Mouse (Mus musculus) T-helper 2 cell (primary cell): ENCODE data around the gene 4921517D22Rik.
"Not testable (repeated sequence)": the region's sequence is repeated elsewhere in the genome, so short reads cannot be mapped to it uniquely, and the experiment has no call there.

Experiments used
- in situ Hi-C: fragments of 300-600 bp; cut with MboI, MseI; formaldehyde crosslinking; loops from one replicate; pipeline ENCODE4 v1.15.1; 2025; ENCODE audit warnings: high pct_unique_total_duplicates

The 4921517D22Rik gene

DNA sequence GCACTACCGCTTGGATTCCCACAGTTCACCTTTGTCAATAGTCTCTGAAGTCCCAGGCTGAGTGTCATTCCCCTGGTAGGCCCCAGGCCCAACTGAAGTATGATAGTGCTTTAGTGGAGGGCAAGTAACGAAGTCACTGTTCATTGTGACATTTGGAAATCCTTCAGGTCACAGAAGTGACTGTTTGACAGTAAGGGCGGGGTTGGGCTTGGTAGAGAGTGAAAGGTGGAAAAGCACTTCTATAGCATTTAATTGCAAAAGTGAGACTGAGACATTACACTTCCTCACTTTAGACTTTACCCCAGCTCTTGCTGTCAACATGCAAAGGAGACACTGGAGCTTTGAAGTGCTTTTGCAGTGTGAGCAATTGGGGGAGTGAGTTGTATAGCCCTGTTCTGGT is at the start of gene 4921517D22Rik:
Gene 4921517D22Rik, minus strand, starts transcription at position 101 of the 400 bp plus-strand sequence.
- in situ Hi-C loops: no loop called here

DNA sequence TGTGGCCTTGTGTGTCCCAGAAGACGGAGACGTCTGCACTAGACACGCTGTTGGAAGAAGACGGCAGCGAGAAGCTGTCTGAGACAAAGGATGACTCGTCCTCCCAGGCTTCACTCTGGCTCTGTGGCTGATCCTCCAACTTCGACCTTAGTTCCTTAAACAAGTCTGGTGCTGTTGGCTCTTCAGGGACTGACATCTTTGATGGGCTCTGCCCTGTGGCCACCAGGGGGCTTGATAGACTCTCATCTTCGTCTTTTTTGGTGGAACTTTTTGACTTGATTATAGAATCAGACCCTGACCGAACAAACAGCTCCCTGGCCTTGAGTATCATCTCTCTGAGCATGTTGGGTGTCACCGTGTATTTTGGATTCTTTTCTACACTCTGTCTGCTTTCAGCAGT is 47.8 kb upstream of the 4921517D22Rik start:
- in situ Hi-C loops: loop anchor here (5.0 kb wide), 1 partner anchor 39 kb away; no protein-coding TSS in a partner anchor

DNA sequence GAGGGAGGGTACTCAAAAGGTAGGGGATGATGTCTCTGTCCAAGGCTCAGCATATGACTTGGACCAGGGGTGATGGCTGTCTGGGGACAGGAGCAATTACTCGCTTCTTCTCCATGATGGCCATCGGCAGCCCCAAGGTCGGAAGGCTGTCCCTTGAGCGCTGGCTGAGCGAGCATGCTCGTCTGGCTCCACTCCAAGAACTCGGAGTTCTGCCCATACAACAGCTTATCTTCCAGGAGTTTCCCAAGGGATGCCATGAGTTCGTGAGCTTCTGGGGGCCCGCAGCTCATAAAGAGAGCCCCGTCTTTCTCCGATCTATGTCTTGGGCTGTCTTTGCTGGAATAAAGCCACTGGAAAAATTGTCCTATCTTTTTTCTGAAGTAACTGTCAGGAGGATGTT is 47.2 kb upstream of the 4921517D22Rik start:
- in situ Hi-C loops: loop anchor here (5.0 kb wide), 1 partner anchor 39 kb away; no protein-coding TSS in a partner anchor

DNA sequence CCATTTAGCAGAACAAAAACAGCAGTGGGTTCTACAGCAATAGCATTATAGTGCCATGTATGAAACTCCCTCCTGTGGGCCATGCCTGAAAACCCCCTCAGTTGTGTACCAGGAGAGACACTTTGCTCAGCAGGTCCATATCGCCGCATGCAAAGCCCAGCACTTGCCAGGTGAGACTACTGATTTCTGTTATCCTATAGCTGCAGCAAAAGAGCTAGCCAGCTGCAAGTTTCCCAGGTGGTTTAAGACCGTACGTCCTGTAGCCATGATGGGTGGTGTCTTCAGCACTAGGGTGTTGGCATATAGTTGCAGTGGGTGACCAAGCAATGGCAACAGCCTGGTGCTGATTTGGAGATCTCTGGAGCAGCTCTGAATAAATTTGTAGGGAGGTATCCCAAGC is 45.5 kb upstream of the 4921517D22Rik start:
- in situ Hi-C loops: loop anchor here (10.0 kb wide), 1 partner anchor 315 kb away; no protein-coding TSS in a partner anchor

DNA sequence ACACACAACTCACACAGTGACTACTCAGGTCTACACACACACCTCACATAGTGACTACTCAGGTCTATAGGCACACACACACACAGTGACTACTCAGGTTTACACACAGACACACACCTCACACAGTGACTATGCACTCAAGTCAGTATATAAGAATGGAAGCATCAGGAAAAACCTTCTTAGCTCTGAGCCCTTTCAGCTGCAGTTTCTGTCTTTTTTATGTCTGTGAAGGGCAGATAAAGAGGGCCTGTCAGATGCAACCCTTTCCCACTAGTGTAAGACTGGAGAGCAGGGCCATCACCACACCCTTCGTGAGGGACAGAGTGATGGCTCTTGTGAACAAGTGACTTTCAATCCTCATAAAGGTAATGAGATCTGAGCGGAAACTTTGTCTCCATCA is 44.5 kb upstream of the 4921517D22Rik start:
- in situ Hi-C loops: loop anchor here (10.0 kb wide), 1 partner anchor 314 kb away; no protein-coding TSS in a partner anchor

DNA sequence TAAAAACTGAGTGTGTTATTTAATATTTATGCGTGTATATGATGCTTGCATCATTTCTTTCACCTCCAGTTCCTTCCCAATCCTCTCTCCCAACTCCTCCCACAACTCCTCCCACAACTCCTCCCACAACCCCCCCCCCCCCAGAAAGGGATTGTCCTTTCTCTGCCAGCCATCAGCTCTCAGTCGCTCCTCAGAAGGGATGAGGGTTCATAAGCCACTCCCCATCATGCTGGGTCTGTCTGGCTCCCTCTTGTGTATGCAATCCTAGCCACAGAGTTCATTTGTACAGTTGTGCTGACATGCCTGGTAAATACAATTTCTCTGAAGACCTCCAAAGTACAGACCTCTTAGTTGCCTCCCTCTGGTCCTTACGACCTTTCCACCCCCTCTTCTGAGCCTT is 41.3 kb upstream of the 4921517D22Rik start:
- in situ Hi-C loops: loop anchor here (10.0 kb wide), 1 partner anchor 310 kb away; no protein-coding TSS in a partner anchor

DNA sequence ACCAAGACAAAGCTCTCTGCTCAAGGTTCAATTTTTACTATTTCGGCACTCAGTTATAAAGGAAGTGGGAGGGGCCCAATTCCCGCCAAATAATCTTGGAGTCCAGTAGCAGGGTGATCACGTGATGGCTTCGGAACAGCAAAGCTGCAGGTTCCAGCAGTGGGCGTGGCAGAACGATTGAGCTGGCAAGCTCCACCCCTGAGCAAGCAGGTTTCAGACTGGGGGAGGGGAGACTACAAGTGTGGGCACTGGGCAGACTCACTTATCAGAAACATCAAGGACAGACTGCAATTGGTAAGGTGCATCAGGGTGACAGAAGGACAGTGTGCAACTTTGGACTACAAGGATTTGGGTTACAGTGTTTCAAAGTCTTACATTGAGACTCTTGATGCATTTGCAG is 40.4 kb upstream of the 4921517D22Rik start:
- in situ Hi-C loops: loop anchor here (10.0 kb wide), 1 partner anchor 310 kb away; no protein-coding TSS in a partner anchor

DNA sequence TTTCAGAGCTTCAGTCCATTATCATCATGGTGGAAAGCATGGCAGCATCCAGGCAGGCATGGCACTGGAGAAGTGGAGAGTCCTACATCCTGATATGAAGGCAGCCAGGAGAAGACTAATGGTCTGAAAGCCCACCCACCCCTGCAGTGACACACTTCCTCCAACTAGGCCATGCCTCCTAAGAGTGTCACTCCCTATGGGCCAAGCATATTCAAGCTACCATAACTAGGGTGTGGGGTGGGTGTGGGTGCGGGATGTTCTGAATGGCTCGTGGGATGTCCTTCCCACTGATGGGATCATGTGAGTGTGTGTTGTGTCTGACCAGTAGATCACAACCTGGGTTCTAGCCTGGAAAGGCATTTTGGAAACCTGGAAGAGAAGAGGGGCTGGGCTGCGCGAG is 40.0 kb upstream of the 4921517D22Rik start:
- in situ Hi-C loops: loop anchor here (10.0 kb wide), 1 partner anchor 309 kb away; no protein-coding TSS in a partner anchor

DNA sequence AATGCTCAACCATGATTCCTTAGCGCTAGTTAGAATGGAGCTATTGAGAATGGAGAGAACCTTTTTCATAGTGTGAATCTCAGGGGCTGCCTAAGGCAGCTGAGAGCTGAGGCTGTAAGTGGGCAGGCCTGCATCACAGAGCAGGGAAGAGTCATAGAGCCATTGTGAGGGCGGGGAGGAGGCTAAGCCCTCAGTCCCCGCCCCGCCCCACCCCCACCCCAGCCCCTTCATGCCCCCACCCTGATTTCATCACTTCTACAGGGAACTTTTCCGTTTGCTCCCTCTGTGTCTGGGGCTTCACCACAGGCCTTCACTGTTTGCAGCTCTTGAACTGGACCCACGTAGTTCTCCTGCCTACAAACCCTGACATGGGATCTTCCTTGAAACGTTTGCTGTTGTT is 37.7 kb upstream of the 4921517D22Rik start, which contains the start of gene Spata31d1d:
Gene Spata31d1d, minus strand, starts transcription at position 101 of the 400 bp plus-strand sequence.
- in situ Hi-C loops: loop anchor here (10.0 kb wide), 1 partner anchor 307 kb away; no protein-coding TSS in a partner anchor

DNA sequence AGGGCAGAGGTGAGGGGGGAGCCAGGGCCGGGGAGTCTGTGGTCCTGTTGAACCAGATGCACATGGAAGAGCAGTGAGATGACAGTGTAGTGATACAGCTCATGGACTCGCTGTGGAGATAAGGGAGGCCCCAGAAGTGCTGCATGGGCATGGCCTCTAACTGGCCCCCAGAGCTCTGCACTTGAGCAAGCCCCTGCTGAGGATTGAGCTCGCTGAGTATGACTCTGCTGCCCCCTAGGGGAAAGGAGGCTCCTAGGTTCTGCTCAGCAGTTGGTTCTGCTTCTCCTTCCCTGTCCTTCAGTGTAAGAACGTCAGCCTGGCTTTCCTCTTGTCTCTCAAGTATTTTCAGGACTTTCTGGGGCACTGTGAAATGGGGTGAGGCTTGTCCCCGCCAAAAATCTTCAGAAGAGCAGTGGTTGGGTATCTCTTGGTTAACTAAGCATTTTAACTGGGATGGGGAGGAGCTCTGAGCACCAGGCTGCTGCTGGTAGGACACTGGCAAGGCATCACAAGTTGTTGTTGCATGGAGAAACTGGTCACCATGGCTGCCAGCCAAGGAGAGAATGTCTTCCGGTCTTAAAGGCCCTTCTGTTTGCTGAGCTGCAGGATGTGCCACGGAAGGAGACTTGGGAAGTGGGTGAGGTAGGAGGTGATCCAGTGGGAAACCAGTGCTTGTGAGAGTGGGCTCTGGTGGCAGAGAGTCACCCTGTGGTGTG is 34.6 kb upstream of the 4921517D22Rik start:
- in situ Hi-C loops: loop anchor here (5.0 kb wide), 1 partner anchor 56 kb away; no protein-coding TSS in a partner anchor

DNA sequence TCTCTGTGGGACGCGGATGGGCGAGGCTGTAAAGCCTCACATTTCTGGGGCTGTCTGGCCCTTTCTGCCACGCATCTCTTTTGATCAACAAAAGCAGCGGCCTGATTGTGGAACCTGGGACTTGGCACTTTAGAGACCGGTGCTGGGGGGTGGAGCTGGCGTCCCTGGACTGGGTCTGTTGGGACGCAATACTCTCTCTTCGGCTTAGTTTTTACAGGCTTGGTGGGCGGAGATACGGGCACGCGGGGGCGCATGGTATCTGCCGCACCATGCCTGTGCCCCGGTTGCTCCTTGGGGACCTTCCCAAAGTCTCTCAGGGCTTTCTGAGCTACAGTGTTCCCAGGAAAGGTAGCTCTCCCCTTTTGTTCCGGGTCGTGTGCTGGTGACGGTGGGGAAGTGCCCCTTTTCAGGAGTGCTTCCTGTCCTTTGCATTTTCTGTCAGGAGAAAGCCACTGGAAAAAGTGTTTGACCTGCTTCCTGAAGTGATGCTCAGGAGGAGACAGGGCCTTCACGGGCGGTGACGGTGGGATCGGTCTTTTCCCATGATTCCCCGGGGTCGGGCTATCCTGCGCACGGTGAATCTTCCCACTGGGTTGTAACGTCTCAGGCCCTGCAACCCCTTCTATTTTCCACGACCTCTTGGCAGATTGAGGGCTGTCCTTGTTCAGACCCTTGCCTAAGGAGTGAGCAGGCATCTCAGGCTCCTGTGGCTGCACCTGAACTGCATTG is 32.4 kb upstream of the 4921517D22Rik start:
- in situ Hi-C loops: loop anchor here (5.0 kb wide), 1 partner anchor 54 kb away; no protein-coding TSS in a partner anchor

DNA sequence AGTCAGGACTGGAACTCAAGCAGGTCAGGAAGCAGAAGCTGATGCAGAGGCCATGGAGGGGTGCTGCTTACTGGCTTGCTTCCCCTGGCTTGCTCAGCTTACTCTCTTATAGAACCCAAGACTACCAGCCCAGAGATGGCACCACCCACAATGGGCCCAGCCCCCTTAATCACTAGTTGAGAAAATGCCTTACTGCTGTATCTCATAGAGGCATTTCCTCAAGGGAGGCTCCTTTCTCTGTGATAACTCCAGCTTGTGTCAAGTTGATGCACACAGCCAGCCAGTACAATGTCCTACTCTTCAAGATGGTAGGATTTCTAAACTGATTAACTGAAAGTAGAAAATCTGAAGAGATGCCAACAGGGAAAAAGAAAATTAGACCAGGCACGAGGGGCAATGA is 28.2 kb upstream of the 4921517D22Rik start:
- in situ Hi-C loops: not testable (repeated sequence)

DNA sequence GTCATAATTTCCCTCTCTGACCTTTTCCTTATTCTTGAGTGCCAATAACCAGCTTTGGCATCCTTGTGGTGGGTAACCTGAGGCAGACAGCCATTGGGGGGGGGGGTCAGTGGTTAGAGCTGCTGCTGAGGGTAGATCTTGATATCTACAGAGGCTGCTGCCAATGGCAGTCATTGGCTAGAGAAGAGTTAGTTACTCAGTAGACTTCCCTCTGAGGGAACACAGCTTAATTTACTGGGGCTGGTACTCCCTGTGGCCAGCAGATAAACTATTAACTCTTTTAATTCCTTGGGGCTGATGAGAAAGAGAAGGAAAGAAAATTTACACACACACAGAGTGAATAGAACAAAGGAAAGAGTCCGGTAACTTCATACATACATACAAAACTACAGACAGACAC is 25.6 kb upstream of the 4921517D22Rik start:
- in situ Hi-C loops: no loop called here

DNA sequence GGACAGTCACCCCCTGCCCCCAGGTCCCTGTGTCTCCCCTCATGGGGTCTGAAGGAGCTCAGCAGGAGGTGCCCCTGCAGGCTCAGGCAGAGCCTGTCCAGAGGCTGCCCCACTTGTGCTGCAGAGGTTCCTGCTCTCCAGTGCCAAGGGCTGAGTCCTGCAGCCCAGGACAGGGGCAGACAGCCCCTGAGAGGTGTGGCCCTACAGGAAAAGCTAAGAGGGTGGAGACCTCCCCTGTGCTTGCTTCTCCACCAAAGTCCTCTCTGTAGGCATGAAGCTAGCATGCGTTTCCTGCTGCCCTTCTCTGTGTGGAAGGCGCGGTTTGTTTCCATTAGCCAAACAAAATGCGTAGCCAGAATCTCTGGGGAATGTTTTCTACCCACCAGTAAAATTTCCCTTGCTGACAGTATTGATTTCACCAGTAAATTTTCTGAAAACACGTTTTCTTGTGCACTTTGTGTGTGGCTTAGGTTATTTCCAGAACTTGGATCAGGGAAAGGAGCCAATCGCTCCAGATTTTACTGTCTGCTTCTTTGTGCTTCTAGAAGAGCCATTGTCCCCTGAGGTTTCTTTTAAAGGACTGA is 25.0 kb upstream of the 4921517D22Rik start:
- in situ Hi-C loops: not testable (repeated sequence)

DNA sequence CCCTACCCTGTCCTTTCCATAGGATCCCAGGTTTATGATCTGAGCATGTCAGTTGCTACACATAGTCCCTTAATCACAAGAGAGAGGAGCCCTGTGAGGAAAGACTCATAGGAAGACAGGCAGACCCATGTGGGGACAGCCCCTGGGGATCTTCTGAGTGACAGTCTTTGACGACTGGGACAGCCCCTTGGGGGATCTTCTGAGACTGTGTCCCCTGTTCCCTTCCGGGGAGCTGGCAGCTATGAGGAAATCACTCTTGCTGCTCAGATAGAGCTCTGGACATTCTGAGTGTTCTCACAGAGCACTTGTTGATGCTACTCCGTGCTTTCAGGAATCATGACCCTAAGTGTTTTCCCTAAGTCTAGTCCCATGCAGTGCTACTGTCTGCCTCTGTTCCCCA is 19.8 kb upstream of the 4921517D22Rik start:
- in situ Hi-C loops: no loop called here

DNA sequence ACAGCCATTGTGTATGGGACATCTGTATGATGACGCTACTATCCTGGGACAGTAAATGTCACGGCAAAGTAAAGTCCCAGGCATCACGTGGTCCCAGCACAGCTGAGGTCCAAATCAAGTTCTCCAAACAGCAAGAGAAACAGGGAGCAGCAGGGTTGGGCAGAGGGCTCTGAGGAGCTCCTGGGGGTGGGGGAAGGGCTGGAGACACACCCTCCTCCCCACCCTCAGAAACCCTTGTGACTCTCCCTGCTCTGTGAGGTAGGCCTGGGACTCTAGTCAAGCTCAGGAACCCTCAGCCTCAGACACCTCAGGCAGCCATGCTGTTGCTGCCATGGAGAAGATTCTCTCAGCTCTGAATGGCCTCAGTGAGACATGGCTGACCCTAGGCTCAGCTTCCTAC is 18.1 kb upstream of the 4921517D22Rik start, which contains the start of gene Spata31d1b:
Gene Spata31d1b, plus strand, starts transcription at position 301 of the 400 bp plus-strand sequence.
- in situ Hi-C loops: not testable (repeated sequence)

DNA sequence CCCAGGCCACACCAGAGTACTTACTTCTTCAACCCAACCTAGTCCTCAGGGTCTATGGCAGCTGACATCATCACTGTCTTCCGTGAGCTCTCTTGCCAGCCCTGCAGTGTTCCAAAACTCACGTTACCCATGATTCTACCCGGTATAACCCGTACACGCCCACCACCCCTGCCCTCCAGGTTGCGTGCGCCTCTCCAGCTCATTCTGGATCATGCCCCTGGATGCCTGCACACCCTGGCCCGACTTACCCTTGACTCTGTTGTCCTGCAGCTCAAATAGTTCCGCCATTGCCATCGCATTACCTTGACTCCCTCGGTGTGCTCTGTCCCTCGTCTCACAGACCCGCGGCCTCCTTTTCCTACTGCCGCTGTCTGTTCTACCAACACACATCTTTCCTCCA is 16.3 kb upstream of the 4921517D22Rik start, which contains the start of gene Spata31d1a:
Gene Spata31d1a, minus strand, starts transcription at position 101 of the 400 bp plus-strand sequence.
- in situ Hi-C loops: no loop called here

DNA sequence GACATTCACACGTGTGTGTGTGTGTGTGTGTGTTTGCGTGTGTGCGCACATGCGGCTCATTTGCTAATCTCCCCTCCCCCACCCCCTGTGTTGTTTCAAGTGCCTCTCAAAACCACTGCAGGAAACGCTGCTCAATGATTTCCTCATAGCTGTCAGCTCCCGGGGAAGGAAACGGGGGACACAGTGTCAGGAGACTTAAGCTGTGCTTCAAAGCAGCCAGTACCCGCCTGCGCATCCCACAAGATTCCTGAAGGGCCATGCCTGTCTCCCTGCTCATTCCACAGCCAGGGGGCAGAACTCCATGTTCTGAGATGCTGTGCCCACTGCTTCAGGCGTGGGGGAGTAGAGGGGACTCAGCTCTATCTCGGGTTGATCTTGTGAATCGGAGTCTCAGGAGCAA is 10.7 kb upstream of the 4921517D22Rik start:
- in situ Hi-C loops: loop anchor here (5.0 kb wide), 1 partner anchor 38 kb away; no protein-coding TSS in a partner anchor

DNA sequence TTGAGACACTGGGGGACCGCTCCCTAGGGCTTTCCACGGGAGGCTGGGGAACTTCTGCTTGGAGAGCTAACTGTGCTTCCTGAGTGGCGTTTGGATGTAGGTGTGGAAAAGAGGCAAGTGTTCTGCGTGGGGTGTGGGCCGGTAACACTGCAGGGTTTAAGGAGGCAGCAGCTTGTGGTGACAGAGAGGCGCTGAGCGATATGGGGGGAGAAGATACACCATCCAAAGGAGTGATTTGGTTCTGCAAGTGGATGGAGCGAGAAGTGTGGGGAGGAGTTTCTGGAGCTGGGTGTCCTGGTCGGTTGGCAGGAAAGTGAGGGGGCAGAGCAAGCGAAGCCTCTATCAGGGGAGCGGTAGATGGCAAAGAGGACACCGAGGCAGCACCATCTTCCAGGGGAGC is 9.6 kb upstream of the 4921517D22Rik start:
- in situ Hi-C loops: loop anchor here (5.0 kb wide), 1 partner anchor 39 kb away; no protein-coding TSS in a partner anchor

DNA sequence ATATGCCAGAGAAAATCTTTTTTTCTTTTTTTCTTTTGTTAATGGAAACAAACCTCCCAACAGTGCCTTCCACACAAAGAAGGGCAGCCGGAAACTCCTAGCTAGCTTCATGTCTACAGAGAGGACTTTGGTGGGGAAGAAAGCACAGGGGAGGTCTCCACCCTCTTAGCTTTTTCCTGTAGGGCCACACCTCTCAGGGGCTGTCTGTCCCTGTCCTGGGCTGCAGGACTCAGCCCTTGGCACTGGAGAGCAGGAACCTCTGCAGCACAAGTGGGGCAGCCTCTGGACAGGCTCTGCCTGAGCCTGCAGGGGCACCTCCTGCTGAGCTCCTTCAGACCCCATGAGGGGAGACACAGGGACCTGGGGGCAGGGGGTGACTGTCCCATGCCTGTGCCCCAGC is 6.2 kb upstream of the 4921517D22Rik start:
- in situ Hi-C loops: loop anchor here (5.0 kb wide), 1 partner anchor 42 kb away; no protein-coding TSS in a partner anchor

DNA sequence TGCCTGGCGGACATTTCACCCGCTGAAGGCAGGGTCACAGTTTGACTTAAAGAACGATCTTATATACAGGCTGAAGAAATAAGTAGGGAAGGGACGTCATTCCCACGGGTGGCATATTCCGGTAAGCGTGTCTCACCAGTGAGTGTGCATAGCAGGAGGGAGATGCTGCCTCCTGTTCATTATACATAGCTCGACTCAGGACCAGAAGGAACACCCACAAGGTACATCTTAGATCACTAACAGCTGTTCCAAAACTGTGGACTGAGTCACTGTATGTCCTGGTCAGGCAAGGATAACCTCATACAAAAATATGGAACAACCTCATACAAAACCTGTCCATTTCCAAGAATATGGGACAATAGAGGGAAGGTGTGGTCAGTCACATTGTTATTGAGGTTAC is 5.2 kb upstream of the 4921517D22Rik start:
- in situ Hi-C loops: no loop called here
